Mouse (Mus musculus) MEL-GATA-1-ER (cell line): ENCODE data around the gene Skap1.
A peak's percentile ranks its signal among the peaks of the same experiment; 100 is the strongest.

Experiments used
- DNase-seq: peaks from one replicate; pipeline ENCODE4 v3.0.0-alpha.2; 2012; ENCODE audit warnings: low read depth; ENCODE audit errors: extremely low read depth

The Skap1 gene

DNA sequence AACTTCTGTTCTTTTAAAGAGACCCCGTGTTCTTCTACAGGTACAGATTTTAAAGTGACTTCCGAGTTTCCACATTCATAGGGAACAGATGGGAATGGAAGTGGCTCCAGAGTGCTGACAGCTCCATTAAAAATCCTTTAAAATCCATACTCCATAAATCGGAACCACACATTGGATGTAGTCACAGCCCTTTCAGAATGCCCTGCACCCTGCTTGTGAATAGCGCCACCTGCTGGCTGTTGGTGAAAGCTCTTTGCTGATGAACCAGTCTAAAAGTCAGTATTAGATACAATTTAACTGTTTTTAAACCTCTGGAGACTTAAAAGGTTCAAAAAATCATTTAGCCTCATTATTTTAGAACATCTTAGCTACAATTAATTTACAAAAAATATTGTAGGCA lies 156.8 kb downstream of the Skap1 start:
- peak; percentile 24 for DNase-seq

DNA sequence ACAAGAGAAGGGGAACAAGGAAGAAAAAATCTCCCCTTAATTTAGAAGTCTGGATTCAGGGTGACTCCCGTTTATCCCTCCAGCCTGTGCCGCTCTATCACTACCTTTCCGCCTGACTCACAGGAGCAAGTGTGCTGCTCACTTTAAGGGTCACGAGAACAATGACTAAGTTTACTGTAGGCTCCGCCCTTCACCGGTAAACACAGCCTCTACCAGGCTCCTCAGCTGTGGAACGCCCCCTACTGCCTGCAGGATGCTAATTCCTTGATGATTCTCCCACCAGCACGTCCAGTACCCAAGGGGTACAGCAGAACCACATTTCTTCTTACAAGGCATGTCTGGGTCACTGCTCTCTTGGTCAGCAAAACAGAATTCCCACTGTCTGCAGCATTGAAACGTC lies 158.4 kb downstream of the Skap1 start:
- peak; percentile 12 for DNase-seq

- no peak for DNase-seq
These were observed 160.0 kb downstream of the Skap1 start for GRCm38 (mm10) chr11:96624436-96624835.

GRCm38 (mm10) chr11:96629775-96630174 lies 165.4 kb downstream of the Skap1 start:
- DNase-seq, result no peak

- DNase-seq, result no peak
These were observed 167.1 kb downstream of the Skap1 start for GRCm38 (mm10) chr11:96631521-96631920.

- no peak for DNase-seq
These were observed 173.5 kb downstream of the Skap1 start for GRCm38 (mm10) chr11:96637927-96638326.

DNA sequence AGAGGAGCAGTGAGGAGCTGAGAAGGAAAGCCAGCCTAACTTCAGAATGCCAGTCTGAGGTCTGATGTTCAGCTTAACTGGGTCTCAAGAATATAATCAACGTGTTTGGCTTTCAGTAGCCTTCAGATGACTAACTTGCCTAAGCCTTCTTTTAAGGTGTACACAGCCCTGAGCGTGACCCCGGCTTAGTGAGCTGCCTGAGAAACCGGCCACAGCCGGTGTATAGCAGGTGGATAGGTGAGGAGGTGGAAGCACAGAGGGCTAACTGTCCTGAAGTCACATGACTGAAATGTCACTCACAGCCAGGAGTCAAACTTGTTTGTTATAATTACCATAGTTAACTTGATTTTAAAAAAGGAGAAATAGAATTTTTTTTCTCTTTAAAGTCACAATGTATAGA lies 175.4 kb downstream of the Skap1 start:
- DNase-seq, result no peak

GRCm38 (mm10) chr11:96642173-96643140 lies 178.1 kb downstream of the Skap1 start:
- DNase-seq, result no peak

GRCm38 (mm10) chr11:96644969-96645368 lies 180.6 kb downstream of the Skap1 start:
- DNase-seq, result no peak

DNA sequence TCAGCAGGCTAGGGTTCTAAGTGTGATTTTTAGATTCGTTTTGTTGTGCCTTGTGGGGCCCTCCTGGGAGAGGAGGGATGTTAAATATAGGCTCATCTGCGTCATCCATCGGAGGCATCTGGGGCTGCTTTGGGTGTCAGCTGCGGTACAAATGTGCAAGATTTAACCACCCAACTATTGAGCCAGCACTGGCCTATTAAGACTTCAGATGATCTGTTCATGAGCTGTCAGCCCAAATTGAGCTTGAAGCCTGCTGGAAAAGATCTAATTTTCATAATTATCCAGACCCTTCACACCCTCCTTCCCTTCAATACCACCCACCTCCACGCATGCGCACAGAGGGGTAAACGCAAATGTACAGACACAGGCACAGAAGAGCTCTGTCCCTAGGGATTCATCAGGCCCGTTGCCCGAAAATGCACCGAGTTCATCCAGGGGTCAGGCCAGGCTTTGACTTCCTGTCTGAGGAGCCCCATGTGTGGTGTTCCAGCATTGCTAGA lies 181.2 kb downstream of the Skap1 start:
- no peak for DNase-seq

DNA sequence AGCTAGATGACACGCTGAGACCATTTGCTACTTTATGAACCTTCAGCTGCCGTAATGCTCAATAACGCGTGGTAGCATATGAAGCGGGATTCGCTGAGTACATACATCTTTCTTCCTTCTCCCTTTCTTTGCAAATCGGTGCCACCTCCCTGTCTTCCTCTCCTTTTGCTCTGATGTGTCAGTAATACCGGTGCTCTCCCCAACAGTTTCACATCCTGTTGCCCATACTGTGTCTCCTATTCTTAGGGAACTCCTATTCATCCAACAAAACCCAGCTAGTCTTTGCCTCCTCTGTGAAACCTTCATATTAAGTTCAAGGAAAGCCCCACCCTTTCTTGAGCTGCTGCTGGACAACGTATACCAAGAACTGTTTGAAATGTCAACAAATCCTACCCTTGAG lies 187.5 kb downstream of the Skap1 start:
- no peak for DNase-seq

- no peak for DNase-seq
These were observed 189.5 kb downstream of the Skap1 start for GRCm38 (mm10) chr11:96653867-96654266.

- no peak for DNase-seq
These were observed 194.0 kb downstream of the Skap1 start for GRCm38 (mm10) chr11:96658420-96658819.

GRCm38 (mm10) chr11:96666924-96667323 lies 202.5 kb downstream of the Skap1 start:
- DNase-seq, result no peak

DNA sequence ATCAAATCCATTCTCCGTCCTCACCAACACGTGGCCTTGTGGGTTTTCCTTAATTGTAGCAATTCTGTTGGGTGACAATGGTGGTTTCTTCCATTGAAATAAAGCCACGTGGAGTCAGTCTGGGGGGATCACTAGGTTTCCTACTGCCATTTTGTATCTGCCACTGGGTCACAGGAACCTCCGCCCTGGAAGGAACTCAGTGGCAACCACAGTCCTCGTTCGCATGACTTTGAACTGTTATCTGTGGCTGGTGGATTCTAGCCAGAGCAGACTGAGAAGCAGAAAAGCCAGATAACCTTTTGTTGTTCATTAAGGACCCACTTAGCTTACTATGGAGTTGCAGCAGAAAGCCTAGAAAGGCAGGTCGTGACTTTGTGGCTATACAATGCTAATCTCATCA lies 204.0 kb downstream of the Skap1 start:
- no peak for DNase-seq

GRCm38 (mm10) chr11:96673792-96674191 lies 209.4 kb downstream of the Skap1 start:
- DNase-seq, result no peak

- no peak for DNase-seq
These were observed 210.5 kb downstream of the Skap1 start for GRCm38 (mm10) chr11:96674786-96675365.

DNA sequence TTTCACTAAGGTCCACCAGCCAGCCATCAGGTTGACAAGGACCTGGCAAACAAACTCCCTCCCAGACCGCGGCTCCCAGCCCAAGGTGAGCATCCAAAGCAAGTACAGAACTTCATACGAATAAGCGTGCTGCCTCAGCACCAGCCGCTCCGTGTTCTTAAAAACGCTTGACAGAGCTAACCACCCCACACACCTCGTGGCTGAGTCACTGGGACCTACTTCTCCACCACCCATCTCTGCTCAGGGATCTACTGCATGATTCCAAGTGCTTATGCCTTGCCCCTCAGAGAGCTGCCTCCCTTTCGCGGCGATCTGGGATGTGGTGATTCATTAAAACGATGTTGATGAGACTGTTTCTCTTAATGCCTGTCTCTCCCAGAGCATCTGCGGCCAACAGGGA lies 213.6 kb downstream of the Skap1 start:
- DNase-seq, result no peak

DNA sequence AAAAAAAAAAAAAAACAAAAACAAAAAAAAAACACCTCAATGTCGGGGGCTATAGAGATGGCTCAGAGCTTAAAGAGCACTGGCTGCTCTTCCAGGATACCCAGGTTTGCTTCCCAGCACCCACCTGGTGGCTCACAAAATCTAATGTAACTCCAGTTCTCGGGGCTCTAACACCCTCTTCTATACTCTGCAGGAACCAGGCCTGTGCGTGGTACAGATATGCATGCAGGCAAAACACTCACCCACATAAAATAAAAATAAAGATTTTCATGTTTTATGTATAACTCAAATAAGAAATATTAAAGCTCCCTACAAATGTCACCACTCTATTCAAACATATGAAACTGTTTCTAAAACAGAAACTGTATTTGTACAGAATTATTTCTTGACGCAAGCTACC lies 214.6 kb downstream of the Skap1 start:
- no peak for DNase-seq

GRCm38 (mm10) chr11:96685381-96685780 lies 221.0 kb downstream of the Skap1 start:
- DNase-seq, result no peak

GRCm38 (mm10) chr11:96686713-96687280 lies 222.4 kb downstream of the Skap1 start:
- DNase-seq, result no peak

DNA sequence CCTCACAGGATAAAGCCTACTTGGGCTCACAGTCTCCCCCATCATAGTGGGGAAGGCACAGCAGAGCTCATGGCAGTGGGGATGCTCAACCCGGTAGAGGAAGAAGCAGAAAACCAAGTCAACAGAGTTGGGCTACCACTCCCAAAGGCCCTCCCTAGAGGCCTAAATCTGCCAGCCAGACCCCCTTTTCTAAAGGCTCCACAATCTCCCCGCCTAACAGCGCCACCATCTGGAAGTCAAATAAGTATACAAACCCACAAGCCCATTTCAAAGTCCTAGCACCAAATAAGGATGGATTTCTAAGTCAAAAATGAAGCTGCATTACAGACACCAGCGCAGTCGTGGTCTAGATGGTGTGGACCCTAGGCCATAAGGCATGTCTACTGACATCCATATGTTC lies 227.9 kb downstream of the Skap1 start:
- DNase-seq, result no peak
